In genomic region chr16:57181180-57181579, GRCm38 (mm10) we compare ENCODE assay signal across 13 mouse cellular contexts. TPM values are rescaled to one million over a fixed set of nuclear protein-coding genes. Genes with fewer than 3 reads are reported as not detected.
DNase-seq lines count a peak whose midpoint lies in the region; ATAC-seq lines count a peak whose summit lies in the region.
"Had no signal": no experiment of that assay in that cellular context is flagged by ENCODE, and none has a peak within 500 bp of the region (broad histone marks: within the 10 kb centered on the region; RNA-seq: fewer than 3 reads in every experiment).

No protein-coding gene starts in this region.

- H3K36me3 ChIP-seq in heart, embryonic 10.5 days = peaks cover 61% of the 10 kb centered on the region

- H3K27ac ChIP-seq in heart, embryonic 10.5 days = no peak overlapping the region
- H3K27ac ChIP-seq: forebrain, embryonic 13.5 days; limb, embryonic 12.5 days; midbrain, embryonic 12.5 days; neural tube, embryonic 15.5 days had no signal

- no peak overlapping the region for H3K4me3 ChIP-seq in heart, embryonic 10.5 days
- H3K4me3 ChIP-seq: forebrain, embryonic 13.5 days; limb, embryonic 12.5 days; midbrain, embryonic 12.5 days; neural tube, embryonic 15.5 days had no signal

- peak; percentile 98 for DNase-seq in heart, adult 11 months
- no peak for DNase-seq in heart, embryonic 10.5 days (ENCODE audit: low spot score)
- peak; percentile 20 to 21 for DNase-seq in spleen, postnatal 36 days (ENCODE audit: low spot score in 2 of 2)
- DNase-seq in spleen, postnatal 4 days (ENCODE audit: low spot score in 2 of 2) = no peak
- DNase-seq in layer of hippocampus, adult 8-10 months (ENCODE audit: low spot score in 2 of 2) = peak; percentile 25 to 30
- peak; percentile 48 for DNase-seq in yolk sac, embryonic 10.5 days (ENCODE audit: low spot score)
- DNase-seq in ovary, postnatal 36 days (ENCODE audit: low spot score) = no peak
- DNase-seq: kidney, postnatal 10 days had no signal

- ATAC-seq in megakaryocyte progenitor cell, adult 5-6 weeks (replicated peaks; ENCODE audit: poor library complexity) = no peak
- ATAC-seq: forebrain, embryonic 13.5 days had no signal

- WGBS in heart, embryonic 10.5 days = 86% methylated on average over 11 of the region's 11 CpGs

- H3K4me1 ChIP-seq in heart, embryonic 10.5 days = no peaks in the 10 kb centered on the region
- H3K4me1 ChIP-seq: forebrain, embryonic 13.5 days; limb, embryonic 12.5 days; midbrain, embryonic 12.5 days; neural tube, embryonic 15.5 days had no signal

- no peaks in the 10 kb centered on the region for H3K27me3 ChIP-seq in heart, embryonic 10.5 days (ENCODE audit: insufficient read depth, poor library complexity, severe bottlenecking)
- H3K27me3 ChIP-seq: forebrain, embryonic 13.5 days; limb, embryonic 12.5 days; midbrain, embryonic 12.5 days; neural tube, embryonic 15.5 days had no signal

- no peaks in the 10 kb centered on the region for H3K9me3 ChIP-seq in heart, embryonic 10.5 days
- H3K9me3 ChIP-seq: forebrain, embryonic 13.5 days; limb, embryonic 12.5 days; midbrain, embryonic 12.5 days; neural tube, embryonic 15.5 days had no signal

RNA-seq across cellular contexts. Expression of gene Nit2, which starts 14.0 kb away (rescaled TPM):
- polyA plus RNA-seq in heart, embryonic 10.5 days (2016; fragmentation: Nextera tagmentation; extraction: Ambion mirVana) = 42.9 and 58.3 TPM in 2 replicates
- 10 to 100 TPM; 13.6 to 18.2 (median 18.0) TPM for total RNA-seq in layer of hippocampus, adult 8-10 months (2022)
- 35.2 and 40.7 TPM in 2 replicates for total RNA-seq in megakaryocyte progenitor cell, adult 5-6 weeks (2015)
- total RNA-seq in megakaryocyte progenitor cell, adult 5-6 weeks (2017) = 30.9 and 38.1 TPM in 2 replicates

RNA-seq across cellular contexts. Expression of gene Tbc1d23, which starts 50.1 kb away (rescaled TPM):
- 16.7 and 17.5 TPM in 2 replicates for polyA plus RNA-seq in heart, embryonic 10.5 days (2016; fragmentation: Nextera tagmentation; extraction: Ambion mirVana)
- 10 to 100 TPM; 47.4 to 52.9 (median 51.1) TPM for total RNA-seq in layer of hippocampus, adult 8-10 months (2022)
- total RNA-seq in megakaryocyte progenitor cell, adult 5-6 weeks (2015) = 36.9 and 40.2 TPM in 2 replicates
- 46.5 and 53.8 TPM in 2 replicates for total RNA-seq in megakaryocyte progenitor cell, adult 5-6 weeks (2017)

RNA-seq across cellular contexts. Expression of gene Tomm70a, which starts 59.7 kb away (rescaled TPM):
- polyA plus RNA-seq in heart, embryonic 10.5 days (2016; fragmentation: Nextera tagmentation; extraction: Ambion mirVana) = 50.3 and 51.2 TPM in 2 replicates
- 10 to 100 TPM; 89.5 to 97.7 (median 91.6) TPM for total RNA-seq in layer of hippocampus, adult 8-10 months (2022)
- 92.0 and 95.9 TPM in 2 replicates for total RNA-seq in megakaryocyte progenitor cell, adult 5-6 weeks (2015)
- total RNA-seq in megakaryocyte progenitor cell, adult 5-6 weeks (2017) = 68.3 and 73.8 TPM in 2 replicates

Comparison
In these comparisons a context has a peak if more than half of its experiments do, and no peak if none do; other contexts are left out.
1. DNase-seq: peak in heart, adult 11 months (single experiment), spleen, postnatal 36 days (2 of 2), layer of hippocampus, adult 8-10 months (2 of 2) and yolk sac, embryonic 10.5 days (single experiment); none in heart, embryonic 10.5 days (single experiment), spleen, postnatal 4 days (0 of 2) and ovary, postnatal 36 days (single experiment).